Mouse (Mus musculus) neutrophil, adult 5-6 weeks (primary cell): ENCODE results near the gene Limk2. TPM values are rescaled to one million over a fixed set of nuclear protein-coding genes. Genes with fewer than 3 reads are reported as not detected.

Experiments used
- ATAC-seq: fragments of 151-379, 151-347 bp; 2 replicates; pipeline ENCODE4 v1.8.0; 2017; ENCODE audit warnings: mild to moderate bottlenecking, moderate TSS enrichment; ENCODE audit not compliant: insufficient number of reproducible peaks, poor library complexity, low FRiP score, severe bottlenecking; ENCODE audit errors: extremely low read depth
- total RNA-seq: library from RNA; stranded (forward); fragments of 200-1000 nt; gene quantifications from 2 replicates; pipeline ENCODE4 v1.2.3, GENCODE M21; 2017

Gene Limk2
- total RNA-seq, 1 experiment from 2014 or later, result 53.3 TPM

- ATAC-seq, result no peak
These were observed 67.5 kb downstream of the Limk2 start for GRCm38 (mm10) chr11:3341476-3341875.

DNA sequence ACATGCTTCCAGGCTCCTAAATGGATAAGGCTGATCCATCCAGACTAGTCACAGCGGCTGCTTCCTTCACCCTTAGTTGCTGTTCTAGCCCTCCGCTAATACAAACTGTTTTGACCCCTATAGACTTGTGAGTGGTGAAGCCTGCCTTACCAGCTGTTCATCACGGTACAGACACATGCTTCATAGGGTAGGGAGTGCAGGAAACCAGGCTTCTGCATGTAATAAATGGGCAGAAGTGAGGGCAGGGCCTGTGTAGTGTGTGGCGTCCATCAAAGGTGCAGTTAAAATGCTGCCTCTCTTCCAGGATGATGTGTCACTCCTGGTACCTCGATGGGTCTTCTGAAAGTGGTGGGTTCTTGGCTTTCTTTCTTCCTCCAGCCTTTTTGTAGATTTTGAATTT is 71.0 kb downstream of the Limk2 start:
- ATAC-seq, result no peak

DNA sequence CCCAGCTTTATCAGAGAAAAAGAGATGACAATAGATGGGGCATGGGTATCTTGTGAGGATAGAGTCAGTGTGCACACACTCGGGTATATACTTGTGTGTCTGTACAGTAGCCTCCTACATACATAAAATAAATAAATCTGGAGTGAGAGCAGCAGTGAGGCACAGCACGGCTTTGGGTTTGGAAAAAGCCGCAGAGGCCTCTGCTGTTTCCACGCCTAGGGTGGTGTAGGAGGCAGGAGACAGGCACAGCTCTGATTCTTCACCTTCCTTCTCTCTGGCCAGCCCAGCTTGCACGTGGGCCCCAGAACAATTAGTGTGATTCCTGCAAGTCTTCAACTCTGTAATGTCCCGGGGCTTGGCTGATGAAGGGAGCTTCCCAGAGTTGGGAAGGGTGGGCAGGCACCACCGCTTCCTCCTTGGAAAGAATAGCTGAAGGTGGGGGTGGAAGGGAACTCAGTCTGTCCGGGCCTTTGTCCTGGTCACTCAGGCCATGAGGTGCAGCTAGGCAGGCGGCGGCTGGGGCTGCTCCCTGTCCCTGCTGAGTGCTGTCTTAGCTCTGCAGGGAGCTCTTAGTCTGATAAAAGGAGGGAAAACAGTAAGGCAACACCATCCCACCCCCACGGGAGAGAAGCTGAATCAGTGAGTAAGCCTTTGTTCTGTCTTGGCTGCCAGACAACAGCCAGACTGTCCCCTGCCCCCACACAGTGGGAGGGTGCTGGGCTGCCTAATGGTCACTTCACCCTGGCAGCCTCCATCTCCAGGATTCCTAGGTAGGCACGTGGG is 71.6 kb downstream of the Limk2 start:
- ATAC-seq, result no peak

DNA sequence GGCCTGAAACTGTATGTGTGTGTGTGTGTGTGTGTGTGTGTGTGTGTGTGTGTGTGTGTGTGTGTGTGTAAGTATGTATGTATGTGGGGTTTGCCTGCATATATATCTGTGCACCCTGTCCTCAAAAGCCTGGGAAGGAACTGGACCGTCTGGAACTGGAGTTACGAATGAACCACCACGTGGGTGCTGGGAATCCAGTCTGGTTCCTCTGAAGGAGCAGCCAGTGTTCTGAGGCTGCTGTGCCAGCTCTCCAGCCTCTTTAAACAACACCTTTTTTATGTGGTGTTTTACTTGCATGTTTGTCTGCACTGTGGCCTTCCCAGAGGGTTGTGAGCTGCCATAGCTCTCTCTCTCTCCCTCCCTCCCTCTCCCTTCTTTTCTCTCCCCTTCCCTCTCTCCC is 72.4 kb downstream of the Limk2 start:
- ATAC-seq, result no peak

- peak; percentile 55 for ATAC-seq
These were observed 73.3 kb downstream of the Limk2 start for GRCm38 (mm10) chr11:3335651-3336216.

DNA sequence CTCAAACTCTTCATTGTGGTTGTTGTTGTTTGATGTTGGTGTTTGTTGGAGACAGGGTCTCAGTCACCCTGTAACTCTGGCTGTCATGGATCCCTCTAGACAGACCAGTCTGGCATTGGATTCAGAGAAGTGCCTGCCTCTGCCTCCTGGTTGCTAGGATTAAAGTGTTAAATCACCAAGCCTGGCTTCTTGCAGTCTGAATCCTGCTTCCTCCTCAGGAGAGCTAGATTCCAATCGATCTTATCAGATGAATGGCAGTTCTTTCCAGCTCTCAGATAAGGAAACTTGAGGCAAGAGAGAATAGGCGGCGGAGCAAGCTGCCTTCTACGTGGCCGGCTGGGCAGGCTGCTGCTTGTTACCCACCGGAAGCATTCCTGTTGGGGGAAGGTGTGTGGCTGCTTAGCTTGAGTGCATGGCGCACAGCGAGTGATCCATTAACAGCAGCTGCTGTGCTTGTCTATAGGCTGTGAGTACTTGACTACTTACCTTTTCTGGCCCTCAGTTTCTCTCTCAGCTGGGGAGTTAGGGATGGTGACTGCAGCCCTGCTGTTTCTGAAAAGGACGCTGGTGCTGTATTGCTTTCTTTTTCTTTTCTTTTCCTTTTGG is 74.2 kb downstream of the Limk2 start:
- no peak for ATAC-seq

- no peak for ATAC-seq
These were observed 74.8 kb downstream of the Limk2 start for GRCm38 (mm10) chr11:3334141-3334710.

DNA sequence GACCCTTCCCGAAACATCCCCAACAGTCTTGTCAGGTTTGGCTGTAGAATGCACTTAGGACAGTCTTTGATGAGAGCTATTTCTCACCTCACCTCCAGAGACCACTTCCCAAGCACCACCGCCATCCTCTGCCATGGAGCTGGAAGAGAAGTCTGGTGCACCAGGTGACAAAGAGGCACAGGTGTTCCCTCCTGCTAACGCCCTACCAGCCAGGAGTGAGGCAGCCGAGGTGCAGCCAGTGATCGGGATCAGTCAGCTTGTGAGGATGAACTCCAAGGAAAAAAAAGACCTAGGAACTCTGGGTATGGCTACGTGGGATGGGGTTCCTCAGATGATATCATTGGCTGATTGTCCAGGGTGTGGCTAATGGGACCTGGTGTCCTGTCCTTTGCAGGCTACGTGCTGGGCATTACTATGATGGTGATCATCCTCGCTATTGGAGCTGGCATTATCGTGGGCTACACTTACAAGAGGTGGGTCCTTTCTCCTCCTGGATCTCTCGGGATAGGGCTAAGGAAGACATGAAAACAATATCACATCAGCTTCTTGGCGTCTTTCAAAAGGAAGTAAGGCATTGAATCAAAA is 75.8 kb downstream of the Limk2 start:
- no peak for ATAC-seq

- peak; percentile 80 for ATAC-seq
These were observed 77.0 kb downstream of the Limk2 start for GRCm38 (mm10) chr11:3331756-3332642.

DNA sequence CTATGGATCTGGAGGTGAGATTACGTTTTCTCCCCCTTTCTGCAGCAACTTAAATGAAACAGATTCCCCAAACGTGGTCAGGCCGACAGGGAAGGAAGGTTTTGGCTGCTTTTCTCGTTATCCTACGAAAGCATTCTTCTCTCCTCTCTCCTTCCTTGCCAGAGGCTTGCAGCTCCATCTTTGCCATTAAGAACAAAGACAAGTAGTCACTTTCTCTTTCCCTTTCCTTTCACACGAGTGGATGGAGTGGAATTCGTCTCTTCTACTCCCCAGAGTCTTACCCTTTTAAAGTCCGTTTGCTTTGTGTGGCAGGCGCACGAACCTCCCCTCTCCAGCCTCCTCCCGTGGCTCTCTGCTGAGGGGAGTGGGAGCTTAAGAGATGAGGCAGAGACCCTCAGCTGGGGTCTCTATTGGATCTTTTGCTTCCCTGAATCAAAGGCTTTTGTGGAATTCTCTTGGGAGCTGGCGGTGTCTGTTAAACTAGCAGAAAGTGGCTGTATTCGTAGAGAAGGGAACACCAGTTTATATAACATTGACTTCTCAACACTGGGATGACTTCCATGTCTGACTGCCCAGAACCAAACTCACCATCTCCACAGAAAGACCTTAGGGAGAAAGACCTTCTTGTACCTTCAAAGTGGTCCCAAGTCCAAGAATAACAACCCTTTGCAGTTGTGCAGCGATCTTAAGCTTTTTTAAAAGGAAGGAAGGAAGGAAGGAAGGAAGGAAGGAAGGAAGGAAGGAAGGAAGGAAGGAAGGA is 77.8 kb downstream of the Limk2 start:
- ATAC-seq, result no peak

GRCm38 (mm10) chr11:3330566-3330965 is 78.4 kb downstream of the Limk2 start:
- peak; percentile 35 for ATAC-seq

- no peak for ATAC-seq
These were observed 79.0 kb downstream of the Limk2 start, which contains the start of gene Pik3ip1 for GRCm38 (mm10) chr11:3329891-3330451. Gene Pik3ip1 (plus strand): TSS chr11:3330401.

- ATAC-seq, result no peak
These were observed 79.9 kb downstream of the Limk2 start for GRCm38 (mm10) chr11:3328806-3329775.

- ATAC-seq, result no peak
These were observed 80.7 kb downstream of the Limk2 start for GRCm38 (mm10) chr11:3328271-3328670.

GRCm38 (mm10) chr11:3318286-3318685 is 90.7 kb downstream of the Limk2 start:
- ATAC-seq, result no peak

DNA sequence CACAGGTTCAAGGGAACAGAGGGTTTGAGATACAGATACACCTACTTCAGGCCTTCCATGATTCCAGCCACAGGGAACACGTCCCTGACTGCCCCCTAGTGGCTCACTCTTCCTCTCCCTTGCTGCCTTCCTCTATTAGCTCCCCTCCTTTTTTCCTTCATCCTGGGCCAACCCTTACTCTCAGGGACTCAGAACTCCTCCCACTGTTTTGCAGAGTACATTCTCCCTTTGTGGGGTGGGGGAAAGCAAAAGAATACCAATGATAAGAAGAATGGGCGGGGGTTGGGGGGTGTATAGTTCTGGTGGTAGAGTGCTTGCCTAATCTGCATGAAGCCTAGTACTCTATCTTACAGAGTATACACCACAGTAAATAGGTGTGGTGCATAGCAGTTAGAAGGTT is 94.8 kb downstream of the Limk2 start:
- peak; percentile 60; the same call in 1 of the 2 replicates for ATAC-seq

DNA sequence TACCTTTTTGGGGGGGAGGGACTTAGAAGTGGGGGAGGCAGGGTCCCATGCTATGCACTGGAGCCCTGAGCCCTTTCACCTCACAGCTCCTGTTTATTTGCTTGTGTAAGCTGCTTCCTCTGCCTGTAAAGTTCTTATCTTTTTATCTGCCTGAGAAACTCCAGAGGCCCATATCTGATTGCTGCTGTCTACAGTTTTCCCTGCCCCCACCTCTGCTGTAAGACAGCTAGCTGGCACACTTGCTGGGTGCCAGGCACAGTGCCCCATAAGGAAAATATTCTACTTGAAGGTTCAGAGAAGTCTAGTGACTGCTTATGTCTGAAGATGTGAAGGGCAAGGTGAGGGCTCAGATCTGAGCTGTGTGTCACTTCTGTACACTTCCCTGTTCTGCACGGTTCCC is 95.7 kb downstream of the Limk2 start:
- ATAC-seq, result no peak
